Mouse (Mus musculus): ENCODE measurements around the gene Sult1b1. TPM values are rescaled to one million over a fixed set of nuclear protein-coding genes. Genes with fewer than 3 reads are reported as not detected.
"Not testable (repeated sequence)": the region's sequence is repeated elsewhere in the genome, so short reads cannot be mapped to it uniquely, and the experiment has no call there.

Gene Sult1b1
- polyA plus RNA-seq, 1 experiment = not detected

- Histone ChIP-seq H3K4me3 (ENCODE audit: insufficient read depth, low read length) (no peak overlapping the region), H3K27ac (ENCODE audit: insufficient read depth, low read length) (no peak overlapping the region), H3K4me1 (ENCODE audit: control insufficient read depth, insufficient read depth, low read length) (no peaks in the 10 kb centered on the region)
- TF ChIP-seq POLR2A (IDR thresholded peaks at IDR 0.05; ENCODE audit: extremely low read depth, insufficient read depth, low read length) (no peak), CTCF (IDR thresholded peaks at IDR 0.05; ENCODE audit: extremely low read depth, insufficient read depth, low read length) (no peak)
Observed at GRCm38 (mm10) chr5:87550935-87551334, 12.9 kb upstream of the Sult1b1 start.

GRCm38 (mm10) chr5:87535994-87536644 is 1.9 kb downstream of the Sult1b1 start:
- H3K4me1 ChIP-seq (ENCODE audit: control insufficient read depth, insufficient read depth, low read length) = no peaks in the 10 kb centered on the region
- H3K27ac ChIP-seq (ENCODE audit: insufficient read depth, low read length) = no peak overlapping the region
- no peak for TF ChIP-seq POLR2A (IDR thresholded peaks at IDR 0.05; ENCODE audit: extremely low read depth, insufficient read depth, low read length)
- no peak for TF ChIP-seq CTCF (IDR thresholded peaks at IDR 0.05; ENCODE audit: extremely low read depth, insufficient read depth, low read length)
- H3K4me3 ChIP-seq (ENCODE audit: insufficient read depth, low read length) = no peak overlapping the region

- TF ChIP-seq CTCF (IDR thresholded peaks at IDR 0.05; ENCODE audit: extremely low read depth, insufficient read depth, low read length) (no peak), POLR2A (IDR thresholded peaks at IDR 0.05; ENCODE audit: extremely low read depth, insufficient read depth, low read length) (no peak)
- Histone ChIP-seq H3K4me3 (ENCODE audit: insufficient read depth, low read length) (no peak overlapping the region), H3K4me1 (ENCODE audit: control insufficient read depth, insufficient read depth, low read length) (no peaks in the 10 kb centered on the region), H3K27ac (ENCODE audit: insufficient read depth, low read length) (no peak overlapping the region)
Observed at GRCm38 (mm10) chr5:87532288-87532687, 5.7 kb downstream of the Sult1b1 start.

GRCm38 (mm10) chr5:87523561-87523960 is 14.4 kb downstream of the Sult1b1 start:
- H3K4me1 ChIP-seq (ENCODE audit: control insufficient read depth, insufficient read depth, low read length); H3K4me3 ChIP-seq (ENCODE audit: insufficient read depth, low read length); H3K27ac ChIP-seq (ENCODE audit: insufficient read depth, low read length): not testable (repeated sequence)

- H3K4me3 ChIP-seq (ENCODE audit: insufficient read depth, low read length) = no peak overlapping the region
- TF ChIP-seq CTCF (IDR thresholded peaks at IDR 0.05; ENCODE audit: extremely low read depth, insufficient read depth, low read length) = no peak
- no peak for TF ChIP-seq POLR2A (IDR thresholded peaks at IDR 0.05; ENCODE audit: extremely low read depth, insufficient read depth, low read length)
- no peaks in the 10 kb centered on the region for H3K4me1 ChIP-seq (ENCODE audit: control insufficient read depth, insufficient read depth, low read length)
- H3K27ac ChIP-seq (ENCODE audit: insufficient read depth, low read length) = no peak overlapping the region
Observed at GRCm38 (mm10) chr5:87505776-87506458, 32.1 kb downstream of the Sult1b1 start.

GRCm38 (mm10) chr5:87502687-87503086 is 35.3 kb downstream of the Sult1b1 start:
- Histone ChIP-seq H3K27ac (ENCODE audit: insufficient read depth, low read length) (no peak overlapping the region), H3K4me3 (ENCODE audit: insufficient read depth, low read length) (no peak overlapping the region), H3K4me1 (ENCODE audit: control insufficient read depth, insufficient read depth, low read length) (no peaks in the 10 kb centered on the region)
- TF ChIP-seq POLR2A (IDR thresholded peaks at IDR 0.05; ENCODE audit: extremely low read depth, insufficient read depth, low read length) (no peak), CTCF (IDR thresholded peaks at IDR 0.05; ENCODE audit: extremely low read depth, insufficient read depth, low read length) (no peak)

- H3K27ac ChIP-seq (ENCODE audit: insufficient read depth, low read length) = no peak overlapping the region
- no peak overlapping the region for H3K4me3 ChIP-seq (ENCODE audit: insufficient read depth, low read length)
- no peak for TF ChIP-seq POLR2A (IDR thresholded peaks at IDR 0.05; ENCODE audit: extremely low read depth, insufficient read depth, low read length)
- no peak for TF ChIP-seq CTCF (IDR thresholded peaks at IDR 0.05; ENCODE audit: extremely low read depth, insufficient read depth, low read length)
- no peaks in the 10 kb centered on the region for H3K4me1 ChIP-seq (ENCODE audit: control insufficient read depth, insufficient read depth, low read length)
Observed at GRCm38 (mm10) chr5:87499341-87499740, 38.7 kb downstream of the Sult1b1 start.

- Histone ChIP-seq H3K4me1 (ENCODE audit: control insufficient read depth, insufficient read depth, low read length) (no peaks in the 10 kb centered on the region), H3K27ac (ENCODE audit: insufficient read depth, low read length) (no peak overlapping the region), H3K4me3 (ENCODE audit: insufficient read depth, low read length) (no peak overlapping the region)
- TF ChIP-seq POLR2A (IDR thresholded peaks at IDR 0.05; ENCODE audit: extremely low read depth, insufficient read depth, low read length) (no peak), CTCF (IDR thresholded peaks at IDR 0.05; ENCODE audit: extremely low read depth, insufficient read depth, low read length) (no peak)
Observed at GRCm38 (mm10) chr5:87498936-87499335, 39.1 kb downstream of the Sult1b1 start.

GRCm38 (mm10) chr5:87490771-87491170 is 47.2 kb downstream of the Sult1b1 start, which contains the start of gene Ugt2a1:
TSS of gene Ugt2a1 (minus strand) at chr5:87490871.
- no peak within 1 kb of the TSS for H3K4me3 ChIP-seq (ENCODE audit: insufficient read depth, low read length)
- H3K27ac ChIP-seq (ENCODE audit: insufficient read depth, low read length) = no peak within 1 kb of the TSS
- TF ChIP-seq CTCF (IDR thresholded peaks at IDR 0.05; ENCODE audit: extremely low read depth, insufficient read depth, low read length) (no peak), POLR2A (IDR thresholded peaks at IDR 0.05; ENCODE audit: extremely low read depth, insufficient read depth, low read length) (no peak)
- no peaks in the 10 kb centered on the region for H3K4me1 ChIP-seq (ENCODE audit: control insufficient read depth, insufficient read depth, low read length)

GRCm38 (mm10) chr5:87486706-87487105 is 51.3 kb downstream of the Sult1b1 start, which contains the start of gene Gm43638:
TSS of gene Gm43638 (minus strand) at chr5:87486806.
- H3K4me1 ChIP-seq (ENCODE audit: control insufficient read depth, insufficient read depth, low read length); H3K27ac ChIP-seq (ENCODE audit: insufficient read depth, low read length); H3K4me3 ChIP-seq (ENCODE audit: insufficient read depth, low read length): not testable (repeated sequence)
